Mouse (Mus musculus): ENCODE data around the gene Gpx3.
"Not testable (repeated sequence)": the region's sequence is repeated elsewhere in the genome, so short reads cannot be mapped to it uniquely, and the experiment has no call there.

Gpx3 gene

GRCm38 (mm10) chr11:54939501-54939900 lies 37.2 kb downstream of the Gpx3 start:
- no peak for DNase-seq (ENCODE audit: low spot score)

GRCm38 (mm10) chr11:54940056-54940455 lies 37.8 kb downstream of the Gpx3 start:
- no peak for DNase-seq (ENCODE audit: low spot score)

- DNase-seq (ENCODE audit: low spot score): no peak
These were observed 42.4 kb downstream of the Gpx3 start for GRCm38 (mm10) chr11:54944702-54945101.

GRCm38 (mm10) chr11:54949717-54950116 lies 47.5 kb downstream of the Gpx3 start:
- no peak for DNase-seq (ENCODE audit: low spot score)

- DNase-seq (ENCODE audit: low spot score): no peak
These were observed 48.4 kb downstream of the Gpx3 start for GRCm38 (mm10) chr11:54950684-54951083.

GRCm38 (mm10) chr11:54952651-54953050 lies 50.4 kb downstream of the Gpx3 start:
- DNase-seq (ENCODE audit: low spot score): no peak

- DNase-seq (ENCODE audit: low spot score): no peak
These were observed 51.8 kb downstream of the Gpx3 start for GRCm38 (mm10) chr11:54953993-54954446.

- DNase-seq (ENCODE audit: low spot score): no peak
These were observed 52.5 kb downstream of the Gpx3 start for GRCm38 (mm10) chr11:54954716-54955115.

- not testable (repeated sequence) for DNase-seq (ENCODE audit: low spot score)
These were observed 53.1 kb downstream of the Gpx3 start for GRCm38 (mm10) chr11:54955400-54955734.

- DNase-seq (ENCODE audit: low spot score): peak; percentile 97
These were observed 53.7 kb downstream of the Gpx3 start for GRCm38 (mm10) chr11:54955735-54956480.

GRCm38 (mm10) chr11:54956912-54957311 lies 54.7 kb downstream of the Gpx3 start:
- no peak for DNase-seq (ENCODE audit: low spot score)

- DNase-seq (ENCODE audit: low spot score): not testable (repeated sequence)
These were observed 55.5 kb downstream of the Gpx3 start for GRCm38 (mm10) chr11:54957708-54958107.

- DNase-seq (ENCODE audit: low spot score): no peak
These were observed 56.4 kb downstream of the Gpx3 start for GRCm38 (mm10) chr11:54958571-54959073.

All from ovary, postnatal 10 days (tissue).